Mouse (Mus musculus) retina, adult 2 months (tissue): ENCODE data around the gene Zdhhc6.

ENCODE experiments used
- DNase-seq: peaks from one replicate; pipeline ENCODE4 v3.0.0-alpha.2; 2012; ENCODE audit warnings: low read depth, low spot score

Gene Zdhhc6

GRCm38 (mm10) chr19:55305024-55305423 lies 10.8 kb downstream of the Zdhhc6 start:
- no peak for DNase-seq

GRCm38 (mm10) chr19:55300525-55300924 lies 15.3 kb downstream of the Zdhhc6 start:
- DNase-seq = no peak

GRCm38 (mm10) chr19:55299378-55299777 lies 16.5 kb downstream of the Zdhhc6 start:
- DNase-seq = no peak

GRCm38 (mm10) chr19:55297961-55298360 lies 17.9 kb downstream of the Zdhhc6 start:
- DNase-seq = no peak

GRCm38 (mm10) chr19:55297489-55297888 lies 18.3 kb downstream of the Zdhhc6 start:
- DNase-seq = no peak

GRCm38 (mm10) chr19:55296301-55296700 lies 19.5 kb downstream of the Zdhhc6 start:
- DNase-seq = no peak

- no peak for DNase-seq
These were observed 20.3 kb downstream of the Zdhhc6 start for GRCm38 (mm10) chr19:55295556-55295955.

GRCm38 (mm10) chr19:55295075-55295474 lies 20.8 kb downstream of the Zdhhc6 start:
- no peak for DNase-seq

GRCm38 (mm10) chr19:55293175-55293574 lies 22.7 kb downstream of the Zdhhc6 start:
- no peak for DNase-seq

- DNase-seq = no peak
These were observed 23.5 kb downstream of the Zdhhc6 start for GRCm38 (mm10) chr19:55292210-55292850.

GRCm38 (mm10) chr19:55290621-55291270 lies 25.1 kb downstream of the Zdhhc6 start:
- no peak for DNase-seq

GRCm38 (mm10) chr19:55288974-55289373 lies 26.9 kb downstream of the Zdhhc6 start:
- DNase-seq = no peak

GRCm38 (mm10) chr19:55286034-55286433 lies 29.8 kb downstream of the Zdhhc6 start:
- DNase-seq = no peak

GRCm38 (mm10) chr19:55284093-55284492 lies 31.7 kb downstream of the Zdhhc6 start:
- DNase-seq = no peak

- no peak for DNase-seq
These were observed 39.1 kb downstream of the Zdhhc6 start for GRCm38 (mm10) chr19:55276770-55277169.

GRCm38 (mm10) chr19:55276100-55276499 lies 39.7 kb downstream of the Zdhhc6 start:
- no peak for DNase-seq

- no peak for DNase-seq
These were observed 42.5 kb downstream of the Zdhhc6 start for GRCm38 (mm10) chr19:55273340-55273739.

- DNase-seq = no peak
These were observed 44.4 kb downstream of the Zdhhc6 start for GRCm38 (mm10) chr19:55271448-55271847.

GRCm38 (mm10) chr19:55269051-55269450 lies 46.8 kb downstream of the Zdhhc6 start:
- no peak for DNase-seq

- no peak for DNase-seq
These were observed 47.7 kb downstream of the Zdhhc6 start for GRCm38 (mm10) chr19:55268150-55268549.

- DNase-seq = no peak
These were observed 49.0 kb downstream of the Zdhhc6 start for GRCm38 (mm10) chr19:55266786-55267185.

GRCm38 (mm10) chr19:55265269-55265668 lies 50.6 kb downstream of the Zdhhc6 start:
- no peak for DNase-seq

- no peak for DNase-seq
These were observed 55.2 kb downstream of the Zdhhc6 start for GRCm38 (mm10) chr19:55260389-55261184.
